Mouse (Mus musculus): ENCODE results near the gene Kcnj12. TPM values are rescaled to one million over a fixed set of nuclear protein-coding genes. Genes with fewer than 3 reads are reported as not detected.

The Kcnj12 gene
- total and polyA plus RNA-seq, 3 experiments: not detected

GRCm38 (mm10) chr11:60978658-60979057, 43.7 kb upstream of the Kcnj12 start:
- Histone ChIP-seq H3K9ac (ENCODE audit: insufficient read depth, low read depth) (no peak overlapping the region), H3K4me3 (replicated peaks in 1 of 3; ENCODE audit: low read depth in 2 of 3, low read length in 2 of 3, poor library complexity in 1 of 3) (no peak overlapping the region), H3K27ac (ENCODE audit: insufficient read depth, low read depth) (no peak overlapping the region), H3K27me3 (replicated peaks) (no peaks in the 10 kb centered on the region), H3K79me2 (replicated peaks; ENCODE audit: control insufficient read depth, extremely low read depth, insufficient read depth, poor library complexity, severe bottlenecking) (no peaks in the 10 kb centered on the region), H3K9me3 (replicated peaks; ENCODE audit: low read length) (no peaks in the 10 kb centered on the region), H3K36me3 (replicated peaks in 1 of 2; ENCODE audit: control insufficient read depth in 1 of 2, insufficient read depth in 1 of 2, low read length in 1 of 2) (no peaks in the 10 kb centered on the region), H3K4me1 (ENCODE audit: control insufficient read depth in 1 of 2, insufficient read depth in 2 of 2) (peaks cover 0 to 24% of the 10 kb centered on the region in 2 experiments; a peak in 2 of 4 replicates), H3K4me2 (ENCODE audit: insufficient read depth, low read depth, poor library complexity, severe bottlenecking) (no peak overlapping the region)
- TF ChIP-seq TCF12 (IDR thresholded peaks at IDR 0.05; ENCODE audit: low read depth, low read length) (no peak), E2F4 (IDR thresholded peaks at IDR 0.05; ENCODE audit: insufficient replicate concordance, low read depth, low read length) (no peak), JUN (IDR thresholded peaks at IDR 0.05; ENCODE audit: insufficient read depth, low read depth, low read length) (no peak), ZNF384 (IDR thresholded peaks at IDR 0.05; ENCODE audit: low read depth, low read length) (no peak), CHD2 (IDR thresholded peaks at IDR 0.05; ENCODE audit: low read length) (no peak), UBTF (IDR thresholded peaks at IDR 0.05; ENCODE audit: low read depth, low read length) (no peak), USF1 (IDR thresholded peaks at IDR 0.05; ENCODE audit: low read depth, low read length) (no peak), EP300 (IDR thresholded peaks at IDR 0.05; ENCODE audit: low read length) (no peak), MYC (IDR thresholded peaks at IDR 0.05; ENCODE audit: low read depth, low read length) (no peak), JUND (conservative IDR thresholded peaks at IDR 0.05; ENCODE audit: low read depth, low read length) (no peak), ZMIZ1 (IDR thresholded peaks at IDR 0.05; ENCODE audit: low read depth, low read length) (no peak), POLR2AphosphoS2 (IDR thresholded peaks at IDR 0.05; ENCODE audit: low read depth, low read length) (no peak), MAZ (IDR thresholded peaks at IDR 0.05; ENCODE audit: low read depth, low read length) (no peak), RAD21 (IDR thresholded peaks at IDR 0.05; ENCODE audit: low read depth, low read length) (no peak), MEF2A (IDR thresholded peaks at IDR 0.05; ENCODE audit: borderline replicate concordance, low read depth, low read length) (no peak), CHD1 (IDR thresholded peaks at IDR 0.05; ENCODE audit: low read depth, low read length) (no peak)
- dilution Hi-C loops (cut with MboI; ENCODE audit: extremely low pct_ligation_motif_present, extremely low pct_unique_long_range_greater_than_20kb, low sequenced_read_pairs) (no loop called here), in situ Hi-C loops (cut with MboI; ENCODE audit: low pct_ligation_motif_present, low pct_unique_long_range_greater_than_20kb, low sequenced_read_pairs) (no loop called here)
- DNase-seq (ENCODE audit: extremely low read depth): no peak

- no peak overlapping the region for H3K27ac ChIP-seq (ENCODE audit: insufficient read depth, low read depth)
- DNase-seq (ENCODE audit: extremely low read depth): no peak
- H3K4me1 ChIP-seq (ENCODE audit: control insufficient read depth in 1 of 2, insufficient read depth in 2 of 2): peaks cover 0 to 24% of the 10 kb centered on the region in 2 experiments; a peak in 2 of 4 replicates
- no peak for TF ChIP-seq NELFE (IDR thresholded peaks at IDR 0.05; ENCODE audit: low read depth, low read length)
- no peak for TF ChIP-seq ELF1 (IDR thresholded peaks at IDR 0.05; ENCODE audit: low read depth, low read length)
- no peak for TF ChIP-seq POLR2A (IDR thresholded peaks at IDR 0.05; ENCODE audit: low read depth, low read length)
- no peak for TF ChIP-seq SIN3A (IDR thresholded peaks at IDR 0.05; ENCODE audit: low read length)
- TF ChIP-seq CHD2 (IDR thresholded peaks at IDR 0.05; ENCODE audit: low read length): no peak
- dilution Hi-C loops (cut with MboI; ENCODE audit: extremely low pct_ligation_motif_present, extremely low pct_unique_long_range_greater_than_20kb, low sequenced_read_pairs): no loop called here
- H3K9ac ChIP-seq (ENCODE audit: insufficient read depth, low read depth): no peak overlapping the region
- in situ Hi-C loops (cut with MboI; ENCODE audit: low pct_ligation_motif_present, low pct_unique_long_range_greater_than_20kb, low sequenced_read_pairs): no loop called here
- no peaks in the 10 kb centered on the region for H3K27me3 ChIP-seq (replicated peaks)
- no peaks in the 10 kb centered on the region for H3K36me3 ChIP-seq (replicated peaks in 1 of 2; ENCODE audit: control insufficient read depth in 1 of 2, insufficient read depth in 1 of 2, low read length in 1 of 2)
- H3K79me2 ChIP-seq (replicated peaks; ENCODE audit: control insufficient read depth, extremely low read depth, insufficient read depth, poor library complexity, severe bottlenecking): no peaks in the 10 kb centered on the region
- no peaks in the 10 kb centered on the region for H3K9me3 ChIP-seq (replicated peaks; ENCODE audit: low read length)
- no peak overlapping the region for H3K4me2 ChIP-seq (ENCODE audit: insufficient read depth, low read depth, poor library complexity, severe bottlenecking)
- H3K4me3 ChIP-seq (replicated peaks in 1 of 3; ENCODE audit: low read depth in 2 of 3, low read length in 2 of 3, poor library complexity in 1 of 3): no peak overlapping the region
These were observed 42.6 kb upstream of the Kcnj12 start for GRCm38 (mm10) chr11:60979788-60980187.
